Mouse (Mus musculus) ES-CJ7 (cell line): ENCODE measurements around the gene Efl1.
A peak's percentile ranks its signal among the peaks of the same experiment; 100 is the strongest.

ENCODE experiments used
- DNase-seq: peaks from one replicate; pipeline ENCODE4 v3.0.0; 2011; ENCODE audit warnings: low read depth, low spot score

The Efl1 gene

DNA sequence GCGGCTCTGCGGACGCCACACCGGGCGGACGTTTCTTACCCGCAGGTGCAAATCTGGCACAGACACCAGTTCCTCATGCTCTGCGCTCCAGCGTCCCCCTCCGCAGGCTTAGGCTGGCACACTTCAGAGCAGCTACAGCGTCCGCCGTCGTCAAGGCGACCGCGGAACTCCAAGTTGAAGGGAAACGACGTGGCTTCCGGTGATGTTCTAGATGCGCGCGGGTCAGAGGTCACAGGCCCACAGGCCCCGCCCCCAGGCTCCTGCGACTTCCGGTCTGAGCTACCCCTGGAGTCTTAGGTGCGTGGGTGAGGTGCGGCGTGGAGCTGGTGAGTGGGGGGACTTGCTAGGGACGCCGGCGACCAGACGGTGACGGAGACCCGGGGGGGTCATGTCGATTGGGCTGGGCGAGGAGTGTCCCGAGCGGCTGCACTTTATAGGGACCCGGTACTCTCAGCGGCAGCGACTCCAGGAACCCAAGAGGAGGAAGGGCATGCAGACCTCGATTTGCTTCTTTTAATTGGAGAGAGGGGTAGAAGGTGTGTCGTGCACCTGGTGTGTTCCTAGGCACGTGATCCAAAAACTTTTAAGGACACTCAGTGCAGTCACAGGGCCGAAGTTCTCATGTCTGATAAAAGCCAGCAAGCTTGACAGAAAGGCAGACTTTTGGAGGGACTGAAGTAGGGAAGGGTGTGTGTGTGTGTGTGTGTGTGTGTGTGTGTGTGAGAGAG is at the start of gene Efl1, which contains the start of gene Saxo2:
Efl1 (plus strand) TSS at position 262 of the 728 bp plus-strand sequence.
Saxo2 (minus strand) TSS at position 176 of the 728 bp plus-strand sequence.
- DNase-seq = peak; percentile 93

DNA sequence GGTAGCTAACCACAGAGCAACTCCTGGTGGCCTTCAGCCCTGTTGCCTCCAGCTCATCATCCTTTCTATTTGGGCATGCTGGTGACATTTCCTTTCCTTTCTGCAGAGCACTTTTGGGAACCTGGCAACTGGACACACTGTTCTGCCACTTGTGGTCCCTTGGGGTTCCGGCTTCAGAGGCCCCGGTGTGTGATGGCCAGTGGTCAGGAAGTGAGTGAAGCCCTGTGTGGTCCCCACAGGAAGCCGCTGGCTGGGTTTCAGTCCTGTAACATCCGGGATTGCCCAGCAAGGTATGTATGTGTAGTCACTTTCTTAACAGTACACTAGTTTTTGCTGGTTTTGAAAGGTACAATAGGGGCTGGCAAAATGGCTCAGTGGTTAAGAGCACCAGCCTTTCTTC is 46.4 kb upstream of the Efl1 start:
- no peak for DNase-seq

DNA sequence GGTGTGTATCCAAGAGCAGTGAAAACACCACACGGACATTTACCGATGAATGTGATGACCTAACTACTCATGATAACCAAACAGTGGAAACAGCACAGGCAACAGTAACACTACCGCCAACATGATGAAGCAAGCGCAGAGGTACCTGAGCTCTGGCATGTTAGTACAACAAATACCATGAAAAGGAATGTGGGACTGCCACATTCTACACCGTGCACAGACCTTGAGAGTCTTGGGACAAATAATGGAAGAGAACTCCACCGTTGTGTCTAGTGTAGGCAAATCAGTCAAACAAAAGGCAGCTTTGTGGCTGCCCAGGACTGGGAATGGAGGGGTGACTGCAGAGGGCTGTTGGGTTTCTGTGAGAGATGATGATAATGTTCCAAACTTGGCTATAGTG is 43.0 kb upstream of the Efl1 start:
- no peak for DNase-seq

DNA sequence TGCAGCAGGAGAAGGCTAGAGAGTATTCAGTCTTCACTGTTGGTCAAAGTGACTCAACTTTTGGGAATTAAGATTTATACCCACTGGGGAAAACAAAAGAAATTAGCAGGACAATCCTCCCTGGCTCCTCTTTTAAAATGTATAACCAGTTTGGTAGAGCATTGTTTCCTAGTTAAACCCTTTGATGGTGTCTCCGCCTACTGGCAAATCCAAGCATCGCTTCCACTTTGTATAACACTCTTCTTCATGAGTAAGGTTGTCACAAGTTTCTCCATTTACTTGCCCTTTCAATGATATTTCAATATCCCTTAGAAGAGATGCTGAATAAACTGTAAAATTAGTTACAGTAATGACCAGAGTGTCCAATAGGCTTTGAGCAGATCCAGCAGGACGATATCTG is 38.8 kb upstream of the Efl1 start:
- no peak for DNase-seq

DNA sequence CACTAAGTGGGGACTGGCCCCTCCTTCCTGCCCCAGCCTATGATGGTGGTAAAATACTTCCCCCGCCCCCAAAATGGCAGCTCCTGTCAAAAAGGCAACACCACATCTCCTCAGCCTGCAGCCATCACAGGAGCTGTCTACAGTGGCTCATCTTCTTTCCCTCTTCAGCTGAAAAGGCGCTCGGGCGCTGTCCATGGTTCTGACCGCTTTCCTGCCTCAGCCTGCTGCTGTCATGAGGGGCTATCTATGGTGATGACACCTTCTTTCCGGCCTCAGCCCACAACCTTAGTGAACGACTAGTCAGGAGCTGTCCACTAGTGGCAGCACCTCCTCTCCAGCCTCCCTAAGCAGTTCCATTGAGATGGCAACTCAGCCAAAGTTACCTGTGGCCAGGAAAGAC is 23.1 kb upstream of the Efl1 start:
- peak; percentile 76 for DNase-seq

DNA sequence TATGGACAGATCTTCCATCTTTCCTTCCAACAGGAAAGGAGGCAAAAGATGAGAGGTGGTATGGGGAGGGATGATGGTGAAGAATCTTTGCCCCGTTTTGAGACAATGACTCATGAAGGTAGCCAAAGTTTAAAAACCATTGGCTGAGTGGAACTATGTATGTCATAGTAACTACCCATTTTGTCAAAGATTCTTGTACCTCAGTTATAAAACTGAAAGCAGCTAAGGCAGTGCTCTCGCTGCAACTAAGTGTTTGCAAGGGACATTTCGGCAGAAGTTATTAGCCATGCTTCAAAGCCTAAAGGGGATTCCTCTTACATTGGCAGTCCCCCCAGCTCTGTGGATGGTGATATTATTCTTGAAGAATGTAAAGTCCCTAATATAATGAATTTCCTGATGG is 1.2 kb upstream of the Efl1 start:
- no peak for DNase-seq

DNA sequence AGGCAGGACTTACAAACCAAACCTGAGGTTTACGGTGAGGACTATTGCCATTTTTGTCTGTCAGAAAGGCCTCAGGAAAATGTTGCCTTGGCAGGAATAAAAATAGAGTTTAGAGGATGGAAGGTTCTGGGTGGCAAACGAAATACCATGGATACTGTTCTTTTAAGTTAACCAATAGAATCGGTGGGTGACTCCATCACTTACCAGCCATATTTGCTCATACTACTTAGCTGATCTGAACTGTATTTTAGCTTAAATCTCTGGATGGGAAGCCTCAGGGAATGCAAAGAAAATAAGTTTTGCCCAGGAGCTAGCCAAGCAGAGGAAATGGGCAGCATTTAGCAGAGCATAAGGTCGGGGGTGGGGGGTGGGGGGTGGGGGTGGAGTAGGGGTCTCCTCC is 505 bp upstream of the Efl1 start:
- DNase-seq = no peak

DNA sequence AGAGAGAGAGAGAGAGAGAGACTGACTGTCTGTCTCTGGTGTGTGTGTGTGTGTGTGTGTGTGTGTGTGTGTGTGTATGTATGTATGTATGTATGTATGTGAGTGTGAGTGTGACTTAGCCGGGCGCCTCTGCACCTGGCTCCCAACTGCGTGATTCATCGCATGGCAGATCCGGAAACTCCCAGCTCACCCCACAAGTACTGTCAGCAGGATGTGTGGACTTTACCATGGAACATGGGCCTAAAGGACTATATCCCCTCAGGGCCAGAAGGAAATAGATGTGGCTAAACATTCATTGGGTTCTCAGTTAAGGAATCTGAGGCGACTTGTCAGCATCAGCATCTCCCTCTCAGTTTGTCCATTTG is 649 bp downstream of the Efl1 start:
- DNase-seq = no peak

DNA sequence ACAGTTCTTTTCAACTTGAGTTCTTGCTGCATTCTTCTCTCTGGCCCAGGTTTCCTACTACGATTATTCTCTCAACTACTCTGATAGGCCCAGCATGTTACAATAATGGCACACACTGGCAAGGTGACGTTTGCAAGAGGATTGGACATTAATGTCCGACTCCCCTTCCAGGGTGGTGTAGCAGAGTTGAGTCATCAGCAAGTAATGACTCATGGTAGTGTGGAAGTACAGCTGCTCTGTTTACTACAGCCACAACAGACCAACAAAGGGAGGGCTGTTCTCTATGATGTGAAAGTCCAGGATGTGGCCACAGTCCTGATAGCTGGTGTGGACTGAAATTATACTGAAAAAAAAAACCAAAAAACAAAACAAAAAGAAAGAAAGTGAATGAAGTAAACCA is 16.2 kb downstream of the Efl1 start:
- no peak for DNase-seq

DNA sequence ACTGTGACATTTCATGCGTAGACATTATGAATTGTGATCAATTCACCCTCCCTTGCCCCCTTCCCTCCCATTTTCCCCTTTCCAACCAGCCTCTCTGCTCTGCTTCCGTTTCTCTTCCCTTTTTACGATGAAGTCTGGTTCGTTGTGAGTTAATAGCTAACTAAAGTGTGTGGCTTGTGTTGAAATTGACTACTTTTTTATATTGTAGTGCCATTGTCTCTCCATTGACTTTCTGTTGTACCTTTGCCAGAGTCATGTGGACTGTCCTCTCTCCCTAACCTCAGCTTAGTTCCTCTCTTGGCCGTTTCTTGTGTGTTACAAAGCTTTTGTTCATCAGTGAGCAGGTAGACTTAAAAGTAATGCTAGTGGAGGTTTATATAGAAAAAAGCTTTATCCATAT is 27.6 kb downstream of the Efl1 start:
- no peak for DNase-seq

DNA sequence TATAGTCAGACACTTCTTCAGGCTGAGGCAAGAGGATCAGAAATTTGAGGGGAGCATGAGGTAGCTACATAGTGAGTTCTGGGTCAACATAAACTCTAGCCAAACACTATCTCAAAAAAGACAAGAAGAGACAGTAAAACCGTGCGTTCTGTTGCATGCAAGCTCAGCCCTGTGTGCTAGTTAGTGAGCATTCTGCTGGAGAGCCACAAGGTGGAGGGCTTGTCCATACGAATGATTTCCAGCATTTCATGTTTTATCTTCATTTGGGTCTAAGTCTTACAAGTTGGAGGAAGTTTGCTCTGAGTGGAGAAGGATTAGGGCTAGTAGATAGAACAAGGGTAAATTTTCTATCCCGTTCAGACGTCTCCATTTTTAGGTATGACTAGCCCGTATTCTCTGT is 28.4 kb downstream of the Efl1 start:
- peak; percentile 10 for DNase-seq

DNA sequence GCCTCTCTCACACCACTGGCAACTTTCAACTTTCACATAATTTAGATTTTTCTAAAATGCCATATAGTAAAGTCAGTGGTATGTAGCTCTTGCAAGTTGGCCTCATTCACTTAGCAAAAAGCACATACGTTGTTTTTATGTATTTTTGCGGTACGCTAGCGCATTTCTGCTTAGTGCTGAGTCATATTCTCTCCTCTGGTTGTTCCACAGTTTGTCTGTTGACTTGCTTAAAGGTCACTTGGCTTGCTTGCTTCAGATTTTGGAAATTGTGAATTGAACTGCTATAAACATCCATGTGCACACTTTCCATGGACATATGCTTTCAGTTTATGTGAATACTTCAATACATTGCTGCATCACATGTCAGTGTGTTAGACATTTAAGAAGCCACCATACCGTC is 31.5 kb downstream of the Efl1 start:
- DNase-seq = no peak

DNA sequence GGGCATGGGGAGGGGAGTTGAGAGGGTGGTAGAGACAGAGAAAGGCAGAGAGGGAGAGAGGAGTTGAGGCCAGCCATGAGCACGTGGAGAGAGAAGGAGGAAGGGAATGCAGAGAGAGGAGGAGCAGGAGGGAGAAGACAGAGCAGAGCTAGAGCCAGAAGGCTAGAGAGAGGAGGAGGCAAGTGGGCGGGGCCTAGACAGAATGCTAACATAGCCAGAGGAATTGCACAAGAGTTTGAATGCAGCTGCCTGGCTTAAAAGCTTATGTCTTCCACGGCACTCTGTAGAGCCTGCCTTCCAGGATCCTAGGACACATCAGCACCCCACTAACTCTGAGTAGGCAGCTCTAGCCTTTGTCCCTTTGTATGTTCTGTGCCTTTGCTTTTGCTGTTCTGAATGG is 40.3 kb downstream of the Efl1 start:
- no peak for DNase-seq

DNA sequence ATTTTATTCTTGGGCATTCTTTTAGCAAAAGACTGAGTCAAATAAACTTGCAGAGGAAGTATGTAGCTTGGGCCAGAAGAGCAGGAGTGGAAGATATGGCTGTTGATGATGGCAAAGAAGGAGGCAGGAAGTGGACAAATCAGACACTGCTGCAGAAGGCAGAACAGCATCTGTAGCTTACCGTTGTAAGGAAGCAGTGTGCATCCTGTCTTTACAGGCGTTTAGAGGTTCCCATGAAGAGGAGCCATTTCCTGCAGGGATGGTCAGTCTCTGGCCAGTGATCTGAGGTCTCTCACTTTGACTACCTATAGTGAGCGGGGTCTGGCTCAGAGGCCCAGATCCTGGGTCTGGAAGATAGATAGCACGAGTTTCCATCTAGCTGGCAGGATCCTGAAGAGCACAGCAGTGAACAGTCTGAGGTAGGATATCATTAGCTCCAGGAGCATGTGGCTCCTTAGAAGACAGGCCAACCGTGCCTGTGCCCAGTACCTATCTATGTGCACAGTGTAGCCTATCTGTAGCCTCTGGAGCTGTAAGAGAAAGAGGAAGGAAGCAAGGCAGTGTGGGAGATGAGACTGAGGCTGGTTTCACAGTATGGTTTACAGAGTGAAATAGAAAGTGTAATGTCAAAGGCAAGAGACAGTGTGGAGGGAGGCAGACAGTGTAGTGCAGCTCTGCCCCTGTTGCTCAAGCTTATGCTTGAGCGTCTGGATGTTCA is 42.8 kb downstream of the Efl1 start:
- DNase-seq = no peak

DNA sequence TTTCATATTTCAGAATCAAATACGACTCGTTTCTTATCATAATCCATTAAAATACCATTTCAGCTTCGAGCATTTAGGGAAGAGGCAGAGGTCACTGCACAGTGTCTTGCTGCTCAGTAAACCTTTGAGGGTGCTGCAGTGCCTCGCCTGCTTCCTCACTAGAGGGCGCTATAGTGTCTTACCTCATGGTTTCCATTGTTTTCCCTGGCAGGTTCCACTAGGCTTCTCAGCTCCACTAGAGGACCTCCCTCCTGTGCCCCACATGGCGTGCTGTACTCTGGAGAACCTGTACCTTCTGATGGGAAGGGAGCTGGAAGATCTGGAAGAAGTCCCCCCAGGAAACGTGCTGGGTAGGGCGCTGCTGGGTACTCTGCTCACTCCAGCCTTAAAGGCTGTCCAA is 49.3 kb downstream of the Efl1 start:
- DNase-seq = peak; percentile 79

DNA sequence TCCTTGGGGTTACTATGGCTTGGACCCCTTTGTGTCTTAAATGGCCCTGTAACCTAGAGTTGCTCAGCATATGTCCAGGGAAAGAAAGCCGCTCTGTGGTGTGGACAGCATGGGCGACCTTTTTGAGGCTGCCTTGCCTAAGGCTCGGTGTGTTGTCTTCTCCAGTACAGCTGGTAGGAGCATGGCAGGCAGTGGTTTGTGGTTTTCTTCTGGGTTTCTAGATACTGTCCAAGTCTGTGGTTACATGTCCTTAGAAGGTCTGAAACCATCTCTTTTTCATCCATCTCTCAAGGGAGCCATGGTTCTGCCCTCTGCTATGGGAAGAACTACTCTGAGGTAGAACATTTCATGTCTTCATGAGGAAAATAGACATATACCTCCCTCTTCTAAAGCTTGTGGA is 50.6 kb downstream of the Efl1 start:
- DNase-seq = no peak

DNA sequence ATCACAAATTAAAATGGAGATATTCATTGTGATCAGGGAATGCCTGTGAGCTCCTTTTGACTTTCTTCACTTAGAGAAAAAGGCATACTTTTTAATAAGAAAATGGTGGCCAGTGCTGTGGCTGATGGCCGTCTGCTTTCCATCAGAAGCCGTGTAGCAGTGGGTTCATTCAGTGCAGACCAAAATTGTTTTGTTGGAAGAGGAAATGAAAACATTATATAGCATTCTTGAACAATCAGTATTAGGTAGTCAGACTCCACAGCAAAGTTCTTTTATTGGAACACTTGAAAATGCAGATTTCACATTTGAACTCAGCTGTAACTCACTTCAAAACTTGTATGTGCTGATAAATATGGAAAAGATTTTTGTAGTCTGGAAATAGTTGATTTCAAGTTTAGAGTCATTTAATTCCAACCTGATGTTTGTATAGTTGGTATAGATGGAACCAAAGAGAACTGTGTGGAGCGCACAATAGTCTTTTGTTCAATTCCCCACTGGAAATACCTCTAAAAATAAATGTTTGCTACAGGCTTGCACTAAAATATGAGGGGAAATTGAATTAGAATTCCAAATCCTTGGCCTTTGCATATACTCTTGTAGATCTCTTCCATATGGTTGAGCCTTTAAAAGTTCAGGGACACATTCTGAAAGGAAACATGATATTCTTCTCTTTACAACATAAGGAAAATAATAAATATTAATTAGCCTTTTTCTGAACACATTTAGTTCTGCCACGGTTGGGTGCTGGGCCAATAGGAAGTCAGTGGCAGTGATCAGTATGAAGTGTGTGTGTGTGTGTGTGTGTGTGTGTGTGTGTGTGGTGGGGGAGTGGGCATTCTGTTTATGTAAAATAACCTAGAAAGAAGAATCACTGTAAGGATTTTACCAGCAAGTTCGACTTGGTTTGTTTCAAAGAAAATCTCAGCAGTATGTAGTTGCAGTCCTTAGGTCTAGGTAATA is 54.2 kb downstream of the Efl1 start:
- DNase-seq = no peak

DNA sequence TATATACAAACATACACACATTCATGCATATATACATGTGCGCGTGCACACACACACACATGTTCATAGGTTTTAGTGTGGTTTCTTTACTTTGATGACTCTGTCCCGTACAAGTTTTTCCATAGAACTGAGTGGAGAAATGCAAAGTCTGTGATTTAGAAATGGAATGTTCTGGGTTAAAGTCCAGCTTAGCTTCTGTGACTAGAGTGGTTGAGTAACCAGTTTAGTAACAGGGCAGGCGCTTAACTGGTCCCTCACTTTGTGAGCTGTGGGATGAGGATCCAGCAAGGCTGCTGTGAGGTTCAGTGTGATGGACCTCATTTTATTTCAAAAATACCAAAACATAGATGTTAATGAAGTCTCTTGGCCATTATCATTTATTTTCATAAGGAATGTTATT is 60.8 kb downstream of the Efl1 start:
- no peak for DNase-seq

DNA sequence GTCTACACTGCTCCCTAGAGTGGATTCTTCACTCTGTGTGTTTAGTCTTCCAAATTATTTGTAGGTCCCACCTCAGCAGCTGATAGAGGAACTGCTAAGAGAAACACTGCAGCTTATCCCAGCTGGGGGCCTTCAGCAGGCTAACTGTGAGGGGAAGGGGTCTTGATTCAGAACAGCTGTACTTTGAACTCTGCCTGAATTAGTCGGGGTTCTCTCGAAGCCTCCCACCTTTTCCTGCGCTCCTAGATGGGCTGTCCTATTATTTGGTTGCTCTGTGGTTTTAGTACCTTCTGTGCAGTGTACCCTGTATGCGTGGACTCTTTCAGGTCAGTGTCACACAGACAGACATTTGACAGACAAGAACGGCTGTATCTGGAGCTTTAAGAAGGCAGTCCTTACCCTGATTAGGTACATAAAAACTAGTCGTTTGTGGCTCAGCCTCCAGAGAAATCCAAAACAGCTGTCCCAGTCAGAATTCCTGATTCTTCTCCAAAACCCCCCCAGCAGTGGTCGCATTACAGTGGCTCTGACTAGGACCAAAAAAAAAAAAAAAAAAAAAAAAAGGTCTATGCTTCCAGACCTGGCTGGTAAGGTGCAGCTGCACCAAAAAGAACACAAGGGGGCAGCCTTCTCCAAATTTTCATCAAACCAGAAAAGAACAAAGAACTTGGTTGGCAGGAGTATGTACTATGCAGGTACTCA is 66.9 kb downstream of the Efl1 start:
- peak; percentile 69 for DNase-seq

DNA sequence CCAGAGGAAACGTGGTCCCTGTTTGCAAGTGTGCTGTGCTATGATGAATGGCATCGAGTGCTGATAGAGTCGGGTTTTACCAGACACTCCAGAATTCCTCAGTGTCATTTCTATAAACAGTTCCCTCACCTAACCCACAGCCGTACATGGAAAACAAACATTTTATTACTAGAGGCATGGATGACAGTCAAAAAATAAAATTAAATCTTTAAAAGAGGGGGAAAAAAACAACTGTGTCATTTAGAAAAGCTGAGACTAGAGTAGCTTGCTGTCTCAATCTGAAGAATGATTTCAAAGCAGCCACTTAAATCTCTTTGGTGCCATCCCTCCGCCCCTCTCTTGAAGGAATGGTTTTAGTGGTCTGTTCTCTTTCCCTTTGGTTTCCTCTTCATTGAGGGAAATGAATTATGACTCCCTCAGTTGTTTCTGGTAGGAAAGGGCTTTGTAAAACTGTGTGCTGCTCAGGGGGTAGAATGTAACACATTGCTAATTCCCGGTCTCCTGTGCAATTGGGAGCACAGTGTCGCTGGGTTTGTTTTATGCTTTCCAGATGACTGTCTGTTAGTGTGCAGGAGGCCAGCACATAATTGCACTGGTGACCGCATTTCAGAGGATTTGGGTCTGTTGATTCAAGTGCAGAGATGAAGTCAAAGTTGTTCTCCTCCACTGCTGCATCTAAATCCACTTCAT is 67.6 kb downstream of the Efl1 start:
- DNase-seq = no peak

DNA sequence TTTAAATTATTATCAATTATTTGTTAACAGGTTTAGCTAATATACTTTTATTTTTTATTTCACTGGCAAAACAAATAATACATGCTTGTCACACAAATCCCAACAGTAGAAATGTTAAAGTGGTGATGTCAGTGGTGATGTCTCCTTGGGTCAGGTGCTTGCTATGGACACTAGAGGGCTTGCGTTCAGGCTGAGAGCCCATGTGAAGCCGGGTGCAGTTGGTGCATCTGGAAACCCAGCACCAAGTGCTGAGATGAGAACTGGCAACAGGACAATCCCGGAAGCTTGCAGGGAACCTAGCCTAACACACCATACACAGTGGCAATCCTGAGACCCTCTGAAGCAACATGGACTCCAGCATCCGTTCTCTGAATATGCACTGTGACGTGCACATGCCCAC is 70.9 kb downstream of the Efl1 start:
- peak; percentile 58 for DNase-seq
